Mouse (Mus musculus) mesoderm, embryonic 11.5 days (tissue): ENCODE measurements around the gene Cdkal1.

Experiments
- DNase-seq: peaks from one replicate; pipeline ENCODE4 v3.0.0-alpha.2; 2012; ENCODE audit warnings: low read depth, low spot score

Gene Cdkal1

DNA sequence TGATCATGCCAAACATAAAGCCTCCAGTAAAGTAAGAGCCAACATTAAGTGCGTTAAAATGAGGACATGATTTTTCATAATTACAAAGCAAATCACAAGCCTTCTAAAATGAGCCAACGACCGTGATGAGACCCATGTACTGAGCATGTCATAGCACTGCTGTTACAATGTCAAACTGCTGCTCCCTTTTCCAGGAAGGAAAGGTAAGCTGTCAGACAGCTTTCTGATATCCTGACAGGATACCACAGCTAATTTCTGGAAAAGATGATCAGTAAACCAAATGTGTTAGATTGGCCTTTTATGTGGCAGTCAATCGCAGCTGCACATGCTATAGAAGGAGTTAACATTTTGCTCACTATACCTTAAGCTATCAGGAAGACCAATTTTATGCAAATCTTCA, 44.7 kb downstream of the Cdkal1 start:
- no peak for DNase-seq

- no peak for DNase-seq
These were observed 47.1 kb downstream of the Cdkal1 start for GRCm38 (mm10) chr13:29808383-29808782.

DNA sequence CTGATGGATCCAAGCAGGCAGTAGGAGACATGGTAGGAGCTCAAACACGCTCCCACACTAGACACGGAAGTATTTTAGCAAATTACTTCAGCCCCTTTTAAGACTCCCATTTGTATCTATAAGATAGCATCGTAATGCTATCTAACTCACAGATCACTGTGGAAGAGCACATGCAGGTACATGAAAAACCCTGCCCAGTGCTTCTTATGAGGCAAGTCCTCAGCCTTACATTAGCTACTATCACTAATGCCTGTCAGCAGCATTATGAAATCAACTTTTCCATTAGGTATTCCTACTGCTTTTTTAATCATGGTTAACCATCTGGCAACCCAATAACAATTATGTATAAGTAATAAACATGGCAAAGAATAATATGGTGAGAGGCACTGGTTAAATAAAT, 47.5 kb downstream of the Cdkal1 start:
- no peak for DNase-seq

DNA sequence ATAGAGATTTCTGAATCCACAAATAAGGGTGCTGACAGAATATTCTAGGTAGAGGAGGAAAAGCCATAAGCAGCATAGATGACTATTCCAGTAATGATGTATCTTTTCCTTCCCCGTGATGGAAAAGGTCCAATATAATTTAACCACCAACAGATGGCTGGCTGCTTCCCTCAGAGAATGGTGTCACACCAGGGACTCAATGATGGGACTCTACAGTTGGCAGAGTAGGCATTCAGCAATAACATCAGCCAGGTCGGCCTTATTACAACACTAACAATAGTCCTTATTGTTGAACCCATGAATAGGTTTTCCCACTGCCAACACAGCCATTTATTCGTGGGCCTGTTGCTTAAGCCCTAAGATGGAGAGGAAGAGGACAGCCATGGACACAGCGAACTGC, 48.6 kb downstream of the Cdkal1 start:
- no peak for DNase-seq

GRCm38 (mm10) chr13:29805296-29805695, 50.2 kb downstream of the Cdkal1 start:
- DNase-seq: no peak

- DNase-seq: no peak
These were observed 51.4 kb downstream of the Cdkal1 start for GRCm38 (mm10) chr13:29804034-29804433.

DNA sequence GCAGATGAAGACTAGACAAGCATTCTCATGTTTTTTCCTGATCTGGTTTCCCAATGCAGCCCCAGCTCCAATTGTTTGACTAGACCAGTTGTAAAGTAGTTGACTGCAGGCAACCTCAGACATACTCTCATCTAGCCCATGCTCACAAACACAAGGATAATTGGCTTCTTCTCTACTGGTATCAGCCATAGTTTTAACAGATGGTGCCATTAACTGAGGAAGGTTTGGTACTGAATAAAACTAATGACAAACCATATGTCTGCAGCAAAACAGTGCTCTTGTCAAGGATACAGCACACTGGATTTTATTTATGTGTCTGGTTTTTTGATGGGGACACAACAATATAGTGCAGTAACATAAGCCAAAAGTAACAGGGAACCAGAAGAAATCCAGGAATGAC, 52.8 kb downstream of the Cdkal1 start:
- DNase-seq: no peak

DNA sequence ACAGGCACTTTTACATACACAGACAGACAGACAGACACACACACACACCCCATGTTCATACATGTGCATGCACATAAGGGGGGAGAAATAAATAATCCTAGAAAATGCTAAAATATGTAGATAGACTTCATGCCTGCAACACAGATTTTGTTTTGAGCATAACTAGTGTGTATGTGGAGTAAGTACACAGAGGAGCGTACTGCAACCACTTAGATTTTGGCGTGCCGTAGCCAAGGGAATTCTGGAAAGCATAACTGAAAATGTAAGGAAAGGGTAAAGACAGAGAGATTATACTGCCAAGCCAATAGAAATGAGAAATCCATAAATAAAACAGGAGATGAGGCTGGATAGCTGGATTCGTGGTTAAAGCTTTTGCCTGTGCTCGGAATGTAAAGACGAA, 55.4 kb downstream of the Cdkal1 start:
- DNase-seq: no peak

- no peak for DNase-seq
These were observed 63.4 kb downstream of the Cdkal1 start for GRCm38 (mm10) chr13:29792112-29792511.

DNA sequence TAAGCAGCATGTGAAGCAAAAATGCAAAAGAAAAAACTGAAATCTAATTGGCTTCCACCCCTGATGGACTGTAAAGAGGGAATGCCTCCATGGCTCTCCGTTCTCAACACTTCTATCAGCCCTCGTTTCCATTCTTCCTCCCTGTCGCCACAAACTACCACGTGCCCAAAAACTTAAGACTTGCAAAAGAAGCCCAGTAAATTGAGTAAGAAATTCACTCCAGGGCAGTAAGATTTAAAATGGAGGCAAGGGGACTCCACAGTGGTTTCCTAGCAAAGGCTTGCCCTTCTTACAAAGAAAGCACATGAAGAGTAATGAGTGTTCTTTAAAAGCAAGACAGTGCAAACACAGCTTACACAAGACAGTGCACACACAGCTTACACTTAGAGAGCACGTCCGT, 64.0 kb downstream of the Cdkal1 start:
- DNase-seq: no peak

- DNase-seq: no peak
These were observed 68.5 kb downstream of the Cdkal1 start for GRCm38 (mm10) chr13:29786984-29787383.

DNA sequence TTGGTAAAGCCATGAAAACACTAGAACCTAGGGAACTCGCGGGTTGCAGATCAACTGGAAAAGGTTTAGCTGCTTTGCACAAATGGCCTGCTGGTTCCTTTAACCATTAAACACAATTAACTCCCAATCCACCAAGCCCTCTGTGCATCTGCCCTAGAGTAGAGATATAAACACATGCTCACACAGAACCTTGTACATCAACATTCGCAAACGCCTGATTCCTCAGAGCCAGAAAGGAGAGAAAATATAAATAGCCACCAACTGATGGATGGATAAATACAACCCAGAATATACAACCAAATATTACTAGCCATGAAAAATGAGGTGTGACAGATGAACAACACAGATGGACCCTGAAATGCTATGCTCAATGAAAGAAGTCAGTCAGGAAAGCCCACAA, 70.6 kb downstream of the Cdkal1 start:
- no peak for DNase-seq

- no peak for DNase-seq
These were observed 74.1 kb downstream of the Cdkal1 start for GRCm38 (mm10) chr13:29781332-29781731.

DNA sequence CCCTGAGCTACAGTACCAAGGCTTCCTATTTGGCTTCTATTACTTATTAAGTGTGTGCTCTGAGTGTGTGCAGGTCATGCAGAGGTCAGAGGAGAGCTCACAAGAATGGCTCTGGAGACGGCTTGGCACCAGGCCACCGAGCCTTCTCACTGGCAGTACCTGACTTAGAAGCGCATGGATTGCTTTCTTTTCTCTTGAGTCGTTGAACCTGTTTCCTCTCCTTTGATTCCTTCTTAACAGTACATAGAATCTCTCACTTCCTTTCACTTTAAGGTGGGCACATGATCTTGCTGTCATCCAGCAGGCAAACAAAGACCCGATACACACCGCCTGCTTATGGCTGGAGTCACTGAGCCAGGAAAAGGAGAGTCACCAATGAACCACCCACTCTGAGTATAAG, 74.8 kb downstream of the Cdkal1 start:
- no peak for DNase-seq

- DNase-seq: no peak
These were observed 76.0 kb downstream of the Cdkal1 start for GRCm38 (mm10) chr13:29779519-29779918.

DNA sequence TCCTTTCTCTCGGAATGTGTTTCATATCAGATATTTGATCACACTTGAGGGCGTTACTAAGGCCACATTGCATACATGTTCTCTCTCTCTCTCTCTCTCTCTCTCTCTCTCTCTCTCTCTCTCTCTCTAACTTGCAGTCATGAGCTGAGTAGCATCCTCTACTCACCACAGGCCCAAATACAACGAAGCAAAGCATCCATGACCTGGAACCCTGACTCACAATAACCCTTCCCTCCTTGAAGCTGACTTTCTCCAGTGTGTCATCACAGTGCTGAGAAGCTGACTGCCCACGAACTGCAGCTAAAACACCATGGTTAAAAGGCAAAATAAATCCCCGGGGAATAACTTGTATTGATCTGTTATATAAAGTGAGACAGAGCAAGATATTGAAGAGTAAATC, 76.4 kb downstream of the Cdkal1 start:
- DNase-seq: no peak

- no peak for DNase-seq
These were observed 77.3 kb downstream of the Cdkal1 start for GRCm38 (mm10) chr13:29778124-29778523.

DNA sequence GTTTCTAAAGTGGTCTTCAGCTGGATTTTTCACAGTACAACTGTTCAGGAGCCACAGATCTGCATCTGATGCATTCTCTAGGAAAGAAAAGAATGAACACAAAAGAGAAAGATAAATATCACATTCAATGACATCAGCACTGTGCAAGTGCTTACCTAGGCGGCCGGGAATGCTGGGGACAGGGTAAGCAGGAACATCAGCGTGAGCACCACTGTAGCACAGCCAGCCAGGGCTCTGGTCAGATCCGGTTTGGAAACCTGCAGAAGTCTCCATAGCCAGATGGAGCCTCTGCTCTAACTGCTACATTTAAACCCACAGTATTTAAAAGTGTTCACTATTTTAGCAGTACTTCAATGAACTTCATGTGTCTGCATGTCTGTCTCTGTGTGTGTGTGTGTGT, 78.2 kb downstream of the Cdkal1 start:
- no peak for DNase-seq

DNA sequence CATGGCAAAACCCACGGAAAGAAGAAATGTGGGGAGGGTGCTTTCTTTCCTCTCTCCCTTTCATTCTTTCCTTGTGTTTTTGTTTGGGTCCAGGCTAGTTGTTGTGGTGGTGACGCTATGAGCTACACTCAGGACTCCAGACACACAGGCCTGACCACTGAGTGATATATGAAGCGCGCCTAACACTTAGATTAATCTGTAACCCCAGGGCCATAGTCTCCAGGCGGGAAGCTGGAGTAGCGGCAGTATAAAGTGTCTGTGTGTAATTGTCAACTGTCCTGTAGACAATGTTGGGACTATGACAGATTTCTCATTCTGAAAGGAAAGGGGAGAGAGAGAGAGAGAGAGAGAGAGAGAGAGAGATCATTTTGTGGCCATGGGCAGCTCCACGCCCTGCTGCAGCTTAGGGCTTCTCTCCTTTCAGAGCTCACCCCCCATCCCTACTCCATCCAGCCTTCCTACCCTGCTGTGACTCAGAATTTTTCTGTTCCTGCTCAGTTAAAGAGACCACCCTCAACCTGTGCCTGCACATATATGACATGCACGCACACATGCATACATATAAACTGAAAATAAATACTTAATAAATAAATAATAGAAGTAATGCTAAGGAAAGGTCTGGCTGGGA, 79.8 kb downstream of the Cdkal1 start:
- DNase-seq: peak; percentile 69

DNA sequence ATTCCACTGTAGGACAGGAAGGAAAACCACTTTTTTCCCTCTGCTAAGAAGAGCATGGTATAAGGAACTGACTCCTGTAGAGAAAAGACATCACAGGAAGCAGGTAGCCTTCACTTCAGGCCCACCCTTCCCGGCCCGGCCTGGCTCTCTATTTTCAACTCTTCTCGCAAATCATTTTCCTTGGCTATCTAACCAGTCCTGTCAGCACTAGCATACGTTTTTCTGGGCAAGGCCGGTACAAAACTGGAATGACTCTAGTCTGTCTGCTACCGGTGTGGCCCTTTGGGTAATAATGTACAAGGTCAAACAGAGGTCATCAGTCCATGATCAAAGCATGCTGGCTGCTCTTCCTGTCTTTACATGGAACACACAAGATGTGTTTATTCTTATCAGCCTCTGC, 81.9 kb downstream of the Cdkal1 start:
- peak; percentile 58 for DNase-seq

DNA sequence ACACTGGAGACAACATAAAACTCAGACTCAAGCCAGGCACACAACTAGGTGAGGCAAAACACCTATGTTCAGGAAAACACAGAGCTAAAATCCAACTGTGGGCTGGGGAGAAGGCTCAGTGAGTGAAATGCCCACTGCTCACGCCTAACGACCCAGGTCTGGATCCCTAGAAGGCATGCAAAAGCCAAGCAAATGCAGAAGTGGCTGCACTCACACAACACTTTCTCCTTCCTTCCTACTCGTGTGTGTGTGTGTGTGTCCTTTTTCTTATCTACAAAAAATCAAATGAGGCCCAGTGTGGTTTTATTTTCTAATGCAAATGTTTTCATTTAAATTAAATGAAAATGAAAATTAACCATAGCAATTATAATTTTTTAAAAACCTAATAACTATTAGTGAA, 82.5 kb downstream of the Cdkal1 start:
- DNase-seq: no peak

- peak; percentile 73 for DNase-seq
These were observed 85.6 kb downstream of the Cdkal1 start for GRCm38 (mm10) chr13:29769647-29770436.

DNA sequence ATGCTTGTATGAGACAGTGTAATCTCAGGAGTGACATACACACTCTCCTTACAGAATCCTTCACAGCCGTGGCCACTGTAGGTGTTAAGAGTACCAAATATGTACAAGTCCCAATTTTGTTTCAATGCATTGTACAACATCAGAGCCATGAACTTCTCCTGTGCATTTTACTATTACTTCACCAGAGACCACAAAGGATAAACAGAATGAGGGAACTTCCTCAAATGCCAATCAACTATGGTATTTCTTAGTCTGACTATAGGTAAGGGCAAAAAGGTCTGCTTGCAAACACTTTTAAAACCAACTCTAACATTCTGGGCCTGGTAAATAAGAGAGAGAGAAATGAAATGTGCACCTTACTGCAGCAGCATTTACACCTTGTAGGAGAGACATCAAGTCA, 87.4 kb downstream of the Cdkal1 start:
- no peak for DNase-seq
